Mouse (Mus musculus): ENCODE results near the gene Lhpp. TPM values are rescaled to one million over a fixed set of nuclear protein-coding genes. Genes with fewer than 3 reads are reported as not detected.

Lhpp gene
- total and polyA plus RNA-seq, 3 experiments = 0.10 to 0.11 TPM; not detected in 1

DNA sequence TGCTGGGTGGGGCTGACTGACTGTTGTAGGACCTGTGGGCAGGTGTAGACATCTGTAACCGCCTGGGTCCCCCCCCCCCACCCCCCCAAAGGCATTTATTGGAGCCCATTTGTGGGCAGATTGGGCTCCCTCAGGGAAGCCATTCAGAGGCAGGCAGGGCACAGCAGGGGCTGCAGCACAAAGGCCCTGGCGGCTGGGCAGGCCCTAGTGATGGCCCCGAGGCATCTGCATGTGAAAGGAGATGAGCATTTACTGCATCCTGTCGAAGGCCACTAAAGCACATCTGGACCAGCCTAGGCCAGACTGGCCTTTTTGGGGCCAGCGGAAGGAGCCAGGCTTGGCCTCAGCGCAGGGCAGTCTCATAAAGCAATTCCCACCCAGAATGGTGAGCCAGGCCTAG is 6.0 kb downstream of the Lhpp start:
- H3K4me3 ChIP-seq (ENCODE audit: low read depth, low read length) = no peak overlapping the region
- peaks cover 11% of the 10 kb centered on the region for H3K27me3 ChIP-seq (ENCODE audit: insufficient read depth, low read length)
- TF ChIP-seq CTCF (IDR thresholded peaks at IDR 0.05; ENCODE audit: low read depth, low read length) = no peak
- no peak for TF ChIP-seq POLR2AphosphoS5 (IDR thresholded peaks at IDR 0.05; ENCODE audit: insufficient replicate concordance, low read depth, low read length)
- no peak for TF ChIP-seq TAL1 (conservative IDR thresholded peaks at IDR 0.05; ENCODE audit: low read depth, low read length)
- TF ChIP-seq GATA1 (IDR thresholded peaks at IDR 0.05; ENCODE audit: borderline replicate concordance, low read length) = no peak
- TF ChIP-seq GATA2 (IDR thresholded peaks at IDR 0.05; ENCODE audit: borderline replicate concordance, low read depth, low read length) = no peak
- H3K4me1 ChIP-seq (ENCODE audit: insufficient read depth, low read depth, low read length) = no peaks in the 10 kb centered on the region
- H3K36me3 ChIP-seq (replicated peaks) = no peaks in the 10 kb centered on the region
- DNase-seq (ENCODE audit: low spot score) = no peak
- H3K9me3 ChIP-seq (replicated peaks) = no peaks in the 10 kb centered on the region
- no peak for ATAC-seq (ENCODE audit: extremely low read depth, insufficient number of reproducible peaks, low FRiP score, poor library complexity, severe bottlenecking)

DNA sequence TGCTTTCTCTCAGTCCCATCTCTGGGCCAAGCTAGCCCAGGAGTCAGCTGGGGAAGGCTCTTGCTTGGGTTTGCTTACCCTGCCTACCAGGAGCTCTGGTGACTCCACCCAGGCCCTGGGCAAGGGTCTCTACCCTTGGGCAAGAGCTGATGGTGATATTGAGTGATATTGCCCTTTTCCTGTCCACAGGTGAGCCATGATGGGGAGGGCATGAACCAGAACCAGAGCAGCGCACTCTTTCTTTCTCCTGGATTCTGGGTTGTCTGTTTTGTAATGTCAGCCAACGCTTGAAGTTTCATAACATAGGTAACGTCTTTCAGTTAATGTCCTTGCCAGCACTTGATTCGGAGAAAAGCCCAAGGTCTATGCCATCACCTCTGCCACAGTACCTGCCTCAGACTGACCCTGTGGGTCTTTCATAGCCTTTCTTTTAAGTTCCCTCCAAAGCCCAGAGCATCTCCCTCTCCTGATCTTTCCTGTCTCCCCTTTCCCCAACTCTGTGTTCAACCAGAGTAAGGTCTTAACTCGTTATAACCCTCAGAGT is 6.7 kb downstream of the Lhpp start:
- ATAC-seq (ENCODE audit: extremely low read depth, insufficient number of reproducible peaks, low FRiP score, poor library complexity, severe bottlenecking) (no peak), DNase-seq (ENCODE audit: low spot score) (no peak)
- Histone ChIP-seq H3K4me1 (ENCODE audit: insufficient read depth, low read depth, low read length) (no peaks in the 10 kb centered on the region), H3K9me3 (replicated peaks) (no peaks in the 10 kb centered on the region), H3K27me3 (ENCODE audit: insufficient read depth, low read length) (peaks cover 11% of the 10 kb centered on the region), H3K4me3 (ENCODE audit: low read depth, low read length) (no peak overlapping the region), H3K36me3 (replicated peaks) (no peaks in the 10 kb centered on the region)
- no peak for TF ChIP-seq GATA1 (IDR thresholded peaks at IDR 0.05; ENCODE audit: borderline replicate concordance, low read length)
- no peak for TF ChIP-seq GATA2 (IDR thresholded peaks at IDR 0.05; ENCODE audit: borderline replicate concordance, low read depth, low read length)
- no peak for TF ChIP-seq CTCF (IDR thresholded peaks at IDR 0.05; ENCODE audit: low read depth, low read length)
- no peak for TF ChIP-seq TAL1 (conservative IDR thresholded peaks at IDR 0.05; ENCODE audit: low read depth, low read length)
- TF ChIP-seq POLR2AphosphoS5 (IDR thresholded peaks at IDR 0.05; ENCODE audit: insufficient replicate concordance, low read depth, low read length) = no peak

GRCm38 (mm10) chr7:132619549-132619948 is 9.1 kb downstream of the Lhpp start:
- Histone ChIP-seq H3K27me3 (ENCODE audit: insufficient read depth, low read length) (peaks cover 19% of the 10 kb centered on the region), H3K36me3 (replicated peaks) (no peaks in the 10 kb centered on the region), H3K9me3 (replicated peaks) (no peaks in the 10 kb centered on the region), H3K4me3 (ENCODE audit: low read depth, low read length) (no peak overlapping the region), H3K4me1 (ENCODE audit: insufficient read depth, low read depth, low read length) (no peaks in the 10 kb centered on the region)
- ATAC-seq (ENCODE audit: extremely low read depth, insufficient number of reproducible peaks, low FRiP score, poor library complexity, severe bottlenecking) (no peak), DNase-seq (ENCODE audit: low spot score) (no peak)
- TF ChIP-seq GATA1 (IDR thresholded peaks at IDR 0.05; ENCODE audit: borderline replicate concordance, low read length) = no peak

- no peak for DNase-seq (ENCODE audit: low spot score)
- Histone ChIP-seq H3K27me3 (ENCODE audit: insufficient read depth, low read length) (peaks cover 24% of the 10 kb centered on the region), H3K36me3 (replicated peaks) (no peaks in the 10 kb centered on the region), H3K4me1 (ENCODE audit: insufficient read depth, low read depth, low read length) (no peaks in the 10 kb centered on the region), H3K4me3 (ENCODE audit: low read depth, low read length) (no peak overlapping the region), H3K9me3 (replicated peaks) (no peaks in the 10 kb centered on the region)
- no peak for TF ChIP-seq POLR2AphosphoS5 (IDR thresholded peaks at IDR 0.05; ENCODE audit: insufficient replicate concordance, low read depth, low read length)
- TF ChIP-seq CTCF (IDR thresholded peaks at IDR 0.05; ENCODE audit: low read depth, low read length) = no peak
- no peak for TF ChIP-seq TAL1 (conservative IDR thresholded peaks at IDR 0.05; ENCODE audit: low read depth, low read length)
- no peak for TF ChIP-seq GATA1 (IDR thresholded peaks at IDR 0.05; ENCODE audit: borderline replicate concordance, low read length)
- no peak for ATAC-seq (ENCODE audit: extremely low read depth, insufficient number of reproducible peaks, low FRiP score, poor library complexity, severe bottlenecking)
These were observed 9.8 kb downstream of the Lhpp start for GRCm38 (mm10) chr7:132619975-132620918.

- no peaks in the 10 kb centered on the region for H3K9me3 ChIP-seq (replicated peaks)
- ATAC-seq (ENCODE audit: extremely low read depth, insufficient number of reproducible peaks, low FRiP score, poor library complexity, severe bottlenecking) (no peak), DNase-seq (ENCODE audit: low spot score) (no peak)
- TF ChIP-seq POLR2AphosphoS5 (IDR thresholded peaks at IDR 0.05; ENCODE audit: insufficient replicate concordance, low read depth, low read length) = no peak
- no peak for TF ChIP-seq CTCF (IDR thresholded peaks at IDR 0.05; ENCODE audit: low read depth, low read length)
- TF ChIP-seq TAL1 (conservative IDR thresholded peaks at IDR 0.05; ENCODE audit: low read depth, low read length) = no peak
- no peak for TF ChIP-seq GATA1 (IDR thresholded peaks at IDR 0.05; ENCODE audit: borderline replicate concordance, low read length)
- no peak for TF ChIP-seq GATA2 (IDR thresholded peaks at IDR 0.05; ENCODE audit: borderline replicate concordance, low read depth, low read length)
- no peak overlapping the region for H3K4me3 ChIP-seq (ENCODE audit: low read depth, low read length)
- no peaks in the 10 kb centered on the region for H3K4me1 ChIP-seq (ENCODE audit: insufficient read depth, low read depth, low read length)
- peaks cover 29% of the 10 kb centered on the region for H3K27me3 ChIP-seq (ENCODE audit: insufficient read depth, low read length)
- H3K36me3 ChIP-seq (replicated peaks) = no peaks in the 10 kb centered on the region
These were observed 13.7 kb downstream of the Lhpp start for GRCm38 (mm10) chr7:132624161-132624560.

GRCm38 (mm10) chr7:132626174-132626573 is 15.7 kb downstream of the Lhpp start:
- Histone ChIP-seq H3K27me3 (ENCODE audit: insufficient read depth, low read length) (peaks cover 26% of the 10 kb centered on the region), H3K9me3 (replicated peaks) (no peaks in the 10 kb centered on the region), H3K4me1 (ENCODE audit: insufficient read depth, low read depth, low read length) (no peaks in the 10 kb centered on the region), H3K4me3 (ENCODE audit: low read depth, low read length) (no peak overlapping the region), H3K36me3 (replicated peaks) (no peaks in the 10 kb centered on the region)
- ATAC-seq (ENCODE audit: extremely low read depth, insufficient number of reproducible peaks, low FRiP score, poor library complexity, severe bottlenecking) (no peak), DNase-seq (ENCODE audit: low spot score) (no peak)
- no peak for TF ChIP-seq GATA2 (IDR thresholded peaks at IDR 0.05; ENCODE audit: borderline replicate concordance, low read depth, low read length)
- TF ChIP-seq TAL1 (conservative IDR thresholded peaks at IDR 0.05; ENCODE audit: low read depth, low read length) = no peak
- no peak for TF ChIP-seq CTCF (IDR thresholded peaks at IDR 0.05; ENCODE audit: low read depth, low read length)
- TF ChIP-seq GATA1 (IDR thresholded peaks at IDR 0.05; ENCODE audit: borderline replicate concordance, low read length) = no peak

Measured in G1E (cell line).